Mouse (Mus musculus) G1E (cell line): ENCODE data around the gene Trp53rkb.

Experiments
- CTCF ChIP-seq: IDR thresholded peaks from 2 replicates; pipeline ENCODE4 v1.5.1; 2012; ENCODE audit warnings: low read depth, low read length, inconsistent platforms, mixed read lengths
- GATA1 ChIP-seq: IDR thresholded peaks from 2 replicates; pipeline ENCODE4 v1.6.1; 2012; ENCODE audit warnings: borderline replicate concordance, low read length, inconsistent platforms, mixed read lengths
- GATA2 ChIP-seq: IDR thresholded peaks from 2 replicates; pipeline ENCODE4 v1.6.1; 2012; ENCODE audit warnings: low read depth, low read length, inconsistent platforms, borderline replicate concordance
- POLR2AphosphoS5 ChIP-seq: IDR thresholded peaks from 2 replicates; pipeline ENCODE4 v1.6.1; 2012; ENCODE audit warnings: low read depth, low read length, inconsistent platforms; ENCODE audit not compliant: insufficient replicate concordance
- TAL1 ChIP-seq: conservative IDR thresholded peaks from 2 replicates; pipeline ENCODE4 v1.6.1; 2012; ENCODE audit warnings: low read depth, low read length, inconsistent platforms, mixed read lengths

- TF ChIP-seq CTCF (no peak), GATA1 (no peak), POLR2AphosphoS5 (no peak), TAL1 (no peak), GATA2 (no peak)
These were observed 16.9 kb upstream of the Trp53rkb start for GRCm38 (mm10) chr2:166775357-166775893.
